Mouse (Mus musculus) megakaryocyte progenitor cell, adult 5-6 weeks (primary cell): ENCODE data around the gene Cdr2. TPM values are rescaled to one million over a fixed set of nuclear protein-coding genes. Genes with fewer than 3 reads are reported as not detected.
"Not testable (repeated sequence)": the region's sequence is repeated elsewhere in the genome, so short reads cannot be mapped to it uniquely, and the experiment has no call there.

Source experiments
- ATAC-seq: replicated peaks from 2 replicates; pipeline ENCODE4 v1.8.0; 2016; ENCODE audit warnings: mild to moderate bottlenecking, moderate TSS enrichment, inconsistent platforms; ENCODE audit not compliant: poor library complexity
- total RNA-seq, 2 experiments: library from RNA; stranded (forward) in 1 of 2; stranded (reverse) in 1 of 2; fragments of 157-497, 149-512 nt in 1 of 2; fragments of 200-1000 nt in 1 of 2; gene quantifications; 2 replicates each; pipeline versions ENCODE4 v1.2.3 to v1.2.4; 2015 to 2017

The Cdr2 gene
- total RNA-seq, 2 experiments from 2014 or later, result 4.3 to 4.7 TPM

DNA sequence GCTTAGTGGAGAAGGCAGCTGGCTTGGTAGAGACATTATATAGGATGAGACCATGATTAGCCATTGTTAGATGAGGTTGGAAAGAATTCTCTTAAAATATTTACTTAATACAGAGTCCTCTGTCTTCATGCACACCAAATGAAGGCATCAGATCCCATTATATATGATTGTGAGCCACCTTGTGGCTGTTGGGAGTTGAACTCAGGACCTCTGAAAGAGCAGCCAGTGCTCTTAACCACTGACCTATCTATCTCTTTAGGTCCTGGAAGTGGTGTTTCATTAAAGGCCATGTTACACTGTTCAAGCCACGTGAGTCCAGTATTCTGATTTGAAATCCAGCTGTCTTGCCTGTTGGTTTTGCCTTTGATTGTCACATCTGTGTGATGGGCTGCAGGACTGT is 68.8 kb downstream of the Cdr2 start:
- ATAC-seq, result 0 out of 2 replicates have a peak, but pooled peaks have one; percentile 15

DNA sequence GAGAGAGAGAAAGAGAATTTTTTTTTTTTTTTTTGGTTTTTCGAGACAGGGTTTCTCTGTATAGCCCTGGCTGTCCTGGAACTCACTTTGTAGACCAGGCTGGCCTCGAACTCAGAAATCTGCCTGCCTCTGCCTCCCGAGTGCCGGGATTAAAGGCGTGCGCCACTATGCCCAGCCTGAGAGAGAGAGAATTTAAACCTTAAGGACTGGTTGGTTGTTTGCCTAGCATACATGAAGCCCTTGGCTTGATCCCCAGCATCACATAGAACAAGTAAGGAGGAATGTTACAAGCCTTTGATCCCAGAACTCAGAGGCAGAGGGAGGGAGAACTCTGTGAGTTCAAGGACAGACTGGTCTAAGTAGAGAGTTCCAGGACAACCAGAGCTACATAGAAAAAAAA is 70.8 kb downstream of the Cdr2 start:
- ATAC-seq, result not testable (repeated sequence)

DNA sequence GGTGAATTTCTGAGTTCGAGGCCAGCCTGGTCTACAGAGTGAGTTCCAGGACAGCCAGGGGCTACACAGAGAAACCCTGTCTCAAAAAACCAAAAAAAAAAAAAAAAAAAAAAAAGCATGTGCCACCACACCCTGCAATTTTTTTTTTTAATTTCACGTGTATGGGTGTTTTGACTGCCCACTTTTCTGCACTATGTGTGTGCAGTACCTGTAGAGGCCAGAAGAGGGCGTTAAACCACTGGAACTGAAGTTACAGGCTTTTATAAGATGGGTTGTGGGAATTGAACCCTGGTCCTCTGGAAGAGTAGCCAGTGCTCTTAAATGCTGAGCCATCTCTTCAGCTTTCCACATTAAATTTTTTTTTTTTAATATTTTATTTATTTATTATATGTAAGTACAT is 71.9 kb downstream of the Cdr2 start:
- ATAC-seq, result peak; percentile 36; the same call in 1 of the 2 replicates

Other genes starting within 250 kb of the Cdr2 start
- 0.10 TPM in 1 of 2 replicates, not detected in the other for gene Vwa3a, start 243.0 kb downstream of the Cdr2 start, total RNA-seq (2015)
- gene Vwa3a, start 243.0 kb downstream of the Cdr2 start, total RNA-seq (2017), result not detected in 2 replicates
- not detected in 2 replicates for gene Gm5737, start 169.9 kb downstream of the Cdr2 start, total RNA-seq (2015)
- not detected in 2 replicates for gene Gm5737, start 169.9 kb downstream of the Cdr2 start, total RNA-seq (2017)
- gene Eef2k, start 139.5 kb downstream of the Cdr2 start, total RNA-seq (2015), result 32.5 and 34.4 TPM in 2 replicates
- gene Eef2k, start 139.5 kb downstream of the Cdr2 start, total RNA-seq (2017), result 80.5 and 85.0 TPM in 2 replicates
- gene Polr3e, start 64.6 kb downstream of the Cdr2 start, total RNA-seq (2015), result 14.0 and 15.1 TPM in 2 replicates
- 32.6 and 33.0 TPM in 2 replicates for gene Polr3e, start 64.6 kb downstream of the Cdr2 start, total RNA-seq (2017)
- gene Mfsd13b, start 197 bp upstream of the Cdr2 start, total RNA-seq (2015), result not detected in 2 replicates
- 0.20 TPM in 1 of 2 replicates, not detected in the other for gene Mfsd13b, start 197 bp upstream of the Cdr2 start, total RNA-seq (2017)
- 96.6 and 111 TPM in 2 replicates for gene Mettl9, start 52.1 kb upstream of the Cdr2 start, total RNA-seq (2015)
- gene Mettl9, start 52.1 kb upstream of the Cdr2 start, total RNA-seq (2017), result 86.0 and 86.6 TPM in 2 replicates
- gene Igsf6, start 92.3 kb upstream of the Cdr2 start, total RNA-seq (2015), result 415 and 476 TPM in 2 replicates
- 342 and 360 TPM in 2 replicates for gene Igsf6, start 92.3 kb upstream of the Cdr2 start, total RNA-seq (2017)
- 0.05 and 0.07 TPM in 2 replicates for gene Otoa, start 99.3 kb upstream of the Cdr2 start, total RNA-seq (2015)
- gene Otoa, start 99.3 kb upstream of the Cdr2 start, total RNA-seq (2017), result 0.12 and 0.20 TPM in 2 replicates